5 mouse cellular contexts compared by ENCODE assay signal in the genomic region with DNA sequence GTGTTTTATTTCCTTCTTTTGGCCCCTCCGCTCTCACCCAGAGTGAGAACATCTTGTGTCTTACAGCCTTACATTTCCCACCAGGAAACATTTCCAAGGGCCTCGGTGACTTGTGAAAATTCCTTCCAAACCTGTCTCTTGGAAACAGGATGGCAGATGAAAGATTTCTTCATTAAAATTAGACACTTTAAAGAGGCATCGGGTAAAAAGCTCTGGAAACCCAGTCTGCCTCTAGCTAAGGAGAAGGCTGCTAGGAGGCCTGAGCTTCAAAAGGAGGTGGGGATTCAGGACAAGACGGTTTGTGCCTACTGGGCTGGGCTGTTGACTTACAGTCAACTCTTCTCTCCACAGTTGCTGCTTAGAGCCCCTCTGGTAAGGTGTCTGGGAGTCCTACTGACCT.
"Had no signal": no experiment of that assay in that cellular context is flagged by ENCODE, and none has a peak within 500 bp of the region (broad histone marks: within the 10 kb centered on the region; RNA-seq: fewer than 3 reads in every experiment).

No protein-coding gene starts in this region.

- H3K4me1 ChIP-seq: liver, embryonic 15.5 days; stomach, embryonic 15.5 days had no signal

- H3K9ac ChIP-seq: limb, embryonic 12.5 days; liver, embryonic 15.5 days; midbrain, embryonic 15.5 days; neural tube, embryonic 12.5 days; stomach, embryonic 15.5 days had no signal

- H3K4me3 ChIP-seq: limb, embryonic 12.5 days; liver, embryonic 15.5 days; midbrain, embryonic 15.5 days; neural tube, embryonic 12.5 days; stomach, embryonic 15.5 days had no signal

- H3K36me3 ChIP-seq: limb, embryonic 12.5 days; liver, embryonic 15.5 days; midbrain, embryonic 15.5 days; neural tube, embryonic 12.5 days; stomach, embryonic 15.5 days had no signal

- H3K9me3 ChIP-seq: limb, embryonic 12.5 days; liver, embryonic 15.5 days; midbrain, embryonic 15.5 days; neural tube, embryonic 12.5 days; stomach, embryonic 15.5 days had no signal

- H3K27ac ChIP-seq: limb, embryonic 12.5 days; liver, embryonic 15.5 days; midbrain, embryonic 15.5 days; neural tube, embryonic 12.5 days; stomach, embryonic 15.5 days had no signal

- H3K4me2 ChIP-seq: limb, embryonic 12.5 days; liver, embryonic 15.5 days; midbrain, embryonic 15.5 days; neural tube, embryonic 12.5 days; stomach, embryonic 15.5 days had no signal

- H3K27me3 ChIP-seq: limb, embryonic 12.5 days; midbrain, embryonic 15.5 days; stomach, embryonic 15.5 days had no signal
